Mouse (Mus musculus) MEL (cell line): ENCODE results near the gene Neo1. TPM values are rescaled to one million over a fixed set of nuclear protein-coding genes. Genes with fewer than 3 reads are reported as not detected.

Source experiments
- DNase-seq: peaks from one replicate; pipeline ENCODE4 v3.0.0; 2011; ENCODE audit warnings: low read depth, low spot score
- H3K27ac ChIP-seq: 2 replicates; pipeline ENCODE4 v1.5.1; 2012; ENCODE audit warnings: low read depth, mild to moderate bottlenecking, control low read depth, low read length, moderate library complexity; ENCODE audit not compliant: control insufficient read depth
- H3K27me3 ChIP-seq, 2 experiments: fragments of 150-350 bp in 1 of 2; sonication (generic) in 1 of 2; 2 replicates each; pipeline ENCODE4 v1.6.1; 2012; ENCODE audit warnings: low read length in 2 of 2, mild to moderate bottlenecking in 2 of 2, improper control_type of control experiment in 1 of 2, moderate library complexity in 1 of 2; ENCODE audit not compliant: insufficient read depth in 2 of 2, control insufficient read depth in 1 of 2
- H3K36me3 ChIP-seq, 2 experiments: 2 replicates each; pipeline ENCODE4 v1.6.1; 2012 to 2014; ENCODE audit warnings: low read length in 2 of 2, improper control_type of control experiment in 1 of 2, inconsistent platforms in 1 of 2, mild to moderate bottlenecking in 1 of 2; ENCODE audit not compliant: insufficient read depth in 2 of 2, control insufficient read depth in 1 of 2
- H3K4me1 ChIP-seq, 2 experiments: fragments of 150-350 bp in 1 of 2; sonication (generic) in 1 of 2; 2 replicates each; pipeline ENCODE4 v1.6.1; 2012; ENCODE audit warnings: low read length in 2 of 2, improper control_type of control experiment in 1 of 2, mild to moderate bottlenecking in 1 of 2; ENCODE audit not compliant: insufficient read depth in 2 of 2, control insufficient read depth in 1 of 2
- H3K4me3 ChIP-seq, 2 experiments: fragments of 150-350 bp in 1 of 2; sonication (generic) in 1 of 2; 2 replicates each; pipeline ENCODE4 v1.5.1; 2012; ENCODE audit warnings: low read depth in 2 of 2, low read length in 2 of 2, mild to moderate bottlenecking in 2 of 2, moderate library complexity in 2 of 2, control low read depth in 1 of 2, improper control_type of control experiment in 1 of 2; ENCODE audit not compliant: control insufficient read depth in 1 of 2, insufficient read depth in 1 of 2
- H3K79me2 ChIP-seq: 2 replicates; pipeline ENCODE4 v1.6.1; 2012; ENCODE audit warnings: mild to moderate bottlenecking, low read length, moderate library complexity; ENCODE audit not compliant: control insufficient read depth, poor library complexity, insufficient read depth
- H3K9ac ChIP-seq: 2 replicates; pipeline ENCODE4 v1.6.1; 2012; ENCODE audit warnings: low read depth, mild to moderate bottlenecking, control low read depth, low read length, moderate library complexity; ENCODE audit not compliant: control insufficient read depth, poor library complexity, severe bottlenecking
- H3K9me3 ChIP-seq: fragments of 150-350 bp; sonication (generic); replicated peaks from 2 replicates; pipeline ENCODE4 v1.6.1; 2012; ENCODE audit warnings: mild to moderate bottlenecking, low read length, improper control_type of control experiment, moderate library complexity; ENCODE audit not compliant: insufficient read depth
- BHLHE40 ChIP-seq: IDR thresholded peaks from 2 replicates; pipeline ENCODE4 v1.6.1; 2012; ENCODE audit warnings: low read depth, mild to moderate bottlenecking, inconsistent platforms, low read length, improper control_type of control experiment, borderline replicate concordance
- CTCF ChIP-seq, 3 experiments: IDR thresholded peaks in 2 of 3; conservative IDR thresholded peaks in 1 of 3; 2 replicates each; pipeline ENCODE4 v1.5.1; 2011 to 2012; ENCODE audit warnings: low read length in 3 of 3, low read depth in 2 of 3, mild to moderate bottlenecking in 2 of 3, improper control_type of control experiment in 1 of 3, inconsistent platforms in 1 of 3, mixed read lengths in 1 of 3, moderate library complexity in 1 of 3; ENCODE audit not compliant: control insufficient read depth in 1 of 3, insufficient read depth in 1 of 3, poor library complexity in 1 of 3, severe bottlenecking in 1 of 3
- E2F4 ChIP-seq: IDR thresholded peaks from 2 replicates; pipeline ENCODE4 v1.6.1; 2011; ENCODE audit warnings: low read depth, low read length, improper control_type of control experiment, borderline replicate concordance
- ETS1 ChIP-seq: IDR thresholded peaks from 2 replicates; pipeline ENCODE4 v1.6.1; 2012; ENCODE audit warnings: low read depth, mild to moderate bottlenecking, inconsistent platforms, low read length, improper control_type of control experiment, moderate library complexity
- GABPA ChIP-seq: IDR thresholded peaks from 2 replicates; pipeline ENCODE4 v1.6.1; 2012; ENCODE audit warnings: low read depth, mild to moderate bottlenecking, inconsistent platforms, low read length, improper control_type of control experiment, moderate library complexity
- KAT2A ChIP-seq: conservative IDR thresholded peaks from 2 replicates; pipeline ENCODE4 v1.6.1; 2012; ENCODE audit warnings: low read depth, low read length, improper control_type of control experiment, inconsistent platforms
- MAFK ChIP-seq: IDR thresholded peaks from 2 replicates; pipeline ENCODE4 v1.6.1; 2011; ENCODE audit warnings: low read depth, mild to moderate bottlenecking, low read length, improper control_type of control experiment, borderline replicate concordance
- MAZ ChIP-seq: IDR thresholded peaks from 2 replicates; pipeline ENCODE4 v1.6.1; 2012; ENCODE audit warnings: low read depth, mild to moderate bottlenecking, inconsistent platforms, low read length, improper control_type of control experiment
- MYB ChIP-seq: IDR thresholded peaks from 2 replicates; pipeline ENCODE4 v1.6.1; 2011; ENCODE audit warnings: mild to moderate bottlenecking, low read depth, low read length, improper control_type of control experiment
- NELFE ChIP-seq: IDR thresholded peaks from 2 replicates; pipeline ENCODE4 v1.6.1; 2011; ENCODE audit warnings: low read depth, low read length, improper control_type of control experiment
- NRF1 ChIP-seq: IDR thresholded peaks from 2 replicates; pipeline ENCODE4 v1.6.1; 2014; ENCODE audit warnings: low read depth, mild to moderate bottlenecking, inconsistent platforms, low read length, improper control_type of control experiment, moderate library complexity; ENCODE audit not compliant: poor library complexity, insufficient read depth, severe bottlenecking
- RAD21 ChIP-seq: IDR thresholded peaks from 2 replicates; pipeline ENCODE4 v1.6.1; 2011; ENCODE audit warnings: mild to moderate bottlenecking, low read depth, low read length, improper control_type of control experiment
- UBTF ChIP-seq: IDR thresholded peaks from 2 replicates; pipeline ENCODE4 v1.6.1; 2012; ENCODE audit warnings: low read depth, mild to moderate bottlenecking, inconsistent platforms, low read length, improper control_type of control experiment, moderate library complexity, borderline replicate concordance; ENCODE audit not compliant: insufficient read depth
- USF1 ChIP-seq: IDR thresholded peaks from 2 replicates; pipeline ENCODE4 v1.6.1; 2014; ENCODE audit warnings: low read depth, mild to moderate bottlenecking, inconsistent platforms, low read length, improper control_type of control experiment, moderate library complexity
- ZKSCAN1 ChIP-seq: IDR thresholded peaks from 2 replicates; pipeline ENCODE4 v1.6.1; 2012; ENCODE audit warnings: low read depth, mild to moderate bottlenecking, inconsistent platforms, low read length, improper control_type of control experiment, moderate library complexity
- ZMIZ1 ChIP-seq: IDR thresholded peaks from 2 replicates; pipeline ENCODE4 v1.6.1; 2012; ENCODE audit warnings: low read depth, mild to moderate bottlenecking, inconsistent platforms, low read length, improper control_type of control experiment, moderate library complexity
- polyA plus RNA-seq, 2 experiments: library from polyadenylated mRNA; stranded (reverse) in 1 of 2; unstranded in 1 of 2; fragments of >175 nt in 1 of 2; fragments of >200 nt in 1 of 2; gene quantifications; 2 replicates each; pipeline versions ENCODE4 v1.2.1 to v1.2.4; 2012; ENCODE audit warnings: low replicate concordance in 2 of 2, low read depth in 1 of 2; ENCODE audit not compliant: insufficient read length in 2 of 2, insufficient read depth in 1 of 2, missing spikeins in 1 of 2
- total RNA-seq: library from RNA; depleted of rRNA; stranded (reverse); fragments of 300-350 nt; gene quantifications from 2 replicates; pipeline ENCODE4 v1.2.3, GENCODE M21; 2012

The Neo1 gene
- total and polyA plus RNA-seq, 3 experiments: 0.04 to 0.08 TPM; not detected in 1

GRCm38 (mm10) chr9:59041805-59042204, 5.6 kb upstream of the Neo1 start:
- Histone ChIP-seq H3K79me2 (no peaks in the 10 kb centered on the region), H3K4me1 (no peaks in the 10 kb centered on the region), H3K27ac (no peak overlapping the region), H3K4me3 (no peak overlapping the region), H3K27me3 (peaks cover 6 to 15% of the 10 kb centered on the region in 2 experiments; a peak in 3 of 4 replicates), H3K36me3 (no peaks in the 10 kb centered on the region), H3K9me3 (no peaks in the 10 kb centered on the region), H3K9ac (no peak overlapping the region)
- no peak for TF ChIP-seq NELFE
- no peak for TF ChIP-seq KAT2A
- DNase-seq: no peak

DNA sequence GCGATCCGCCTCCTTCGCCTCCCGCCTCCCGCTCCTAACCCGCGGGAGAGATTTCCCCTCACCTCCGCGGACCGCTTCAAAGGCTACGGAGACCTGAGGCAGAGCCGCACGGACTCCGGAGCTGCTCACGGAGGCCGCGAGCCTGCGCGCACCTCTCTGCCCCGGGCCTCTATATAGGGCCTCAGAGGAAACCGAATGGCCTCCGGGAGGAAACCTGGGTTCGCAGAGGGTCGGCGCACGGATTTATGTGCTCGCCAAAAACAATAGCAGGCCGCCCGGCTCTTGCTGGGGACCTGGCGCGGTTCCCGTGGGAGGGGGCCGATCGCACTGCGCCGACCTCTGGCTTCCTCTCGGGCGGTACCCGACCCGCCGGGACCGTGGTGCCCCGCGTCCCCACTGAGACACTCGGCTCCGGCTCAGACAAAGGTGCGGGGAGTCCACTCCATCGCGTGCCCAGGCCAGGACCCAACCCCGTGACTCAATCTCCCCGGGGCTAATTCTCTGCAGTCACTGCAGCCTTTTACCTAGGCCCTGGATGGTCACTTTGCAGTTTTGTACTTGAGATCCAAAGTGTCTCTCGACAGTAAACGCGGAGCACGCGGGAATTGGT, 596 bp upstream of the Neo1 start:
- DNase-seq: no peak
- Histone ChIP-seq H3K36me3 (no peaks in the 10 kb centered on the region), H3K4me1 (no peaks in the 10 kb centered on the region), H3K9me3 (no peaks in the 10 kb centered on the region), H3K4me3 (no peak overlapping the region), H3K79me2 (no peaks in the 10 kb centered on the region), H3K9ac (no peak overlapping the region), H3K27me3 (peaks cover 4 to 13% of the 10 kb centered on the region in 2 experiments; a peak in 3 of 4 replicates), H3K27ac (no peak overlapping the region)
- no peak for TF ChIP-seq ZKSCAN1
- TF ChIP-seq UBTF: no peak

GRCm38 (mm10) chr9:59035342-59036158, 691 bp downstream of the Neo1 start:
- H3K9me3 ChIP-seq: no peaks in the 10 kb centered on the region
- H3K4me1 ChIP-seq: no peaks in the 10 kb centered on the region
- no peak overlapping the region for H3K27ac ChIP-seq
- DNase-seq: no peak
- H3K27me3 ChIP-seq: peaks cover 2 to 13% of the 10 kb centered on the region in 2 experiments
- no peak overlapping the region for H3K9ac ChIP-seq
- no peaks in the 10 kb centered on the region for H3K36me3 ChIP-seq
- H3K79me2 ChIP-seq: no peaks in the 10 kb centered on the region
- H3K4me3 ChIP-seq: no peak overlapping the region
- TF ChIP-seq NELFE (no peak), USF1 (no peak), BHLHE40 (no peak), ZMIZ1 (no peak), MYB (no peak), RAD21 (no peak), ETS1 (no peak), NRF1 (no peak), MAFK (no peak), CTCF (IDR thresholded peaks at IDR 0.05 in 2 of 3, conservative IDR thresholded peaks at IDR 0.05 in 1 of 3; ENCODE audit: control insufficient read depth in 1 of 3, insufficient read depth in 1 of 3, low read depth in 2 of 3, low read length in 3 of 3, poor library complexity in 1 of 3, severe bottlenecking in 1 of 3) (no peak), E2F4 (no peak), MAZ (no peak), GABPA (no peak)
